Mouse (Mus musculus) adrenal gland, adult (tissue): Measurements from ENCODE around the gene Chst4.

Experiments
- DNase-seq, 2 experiments: peaks; one replicate each; pipeline ENCODE4 v3.0.0; 2022 to 2023; ENCODE audit warnings: low spot score in 1 of 2; ENCODE audit not compliant: inconsistent age in 2 of 2

Chst4 gene

GRCm38 (mm10) chr8:110008228-110008994 is 31.1 kb downstream of the Chst4 start:
- no peak for DNase-seq

GRCm38 (mm10) chr8:110006312-110007023 is 33.1 kb downstream of the Chst4 start:
- DNase-seq, result no peak

GRCm38 (mm10) chr8:110004300-110004699 is 35.2 kb downstream of the Chst4 start:
- DNase-seq, result no peak

- peak; percentile 17 to 68 for DNase-seq
Measured at GRCm38 (mm10) chr8:110002953-110003352, 36.6 kb downstream of the Chst4 start.

- DNase-seq, result no peak
Measured at GRCm38 (mm10) chr8:109999974-110000373, 39.6 kb downstream of the Chst4 start.

- no peak for DNase-seq
Measured at GRCm38 (mm10) chr8:109998066-109998465, 41.5 kb downstream of the Chst4 start.

GRCm38 (mm10) chr8:109997381-109997780 is 42.2 kb downstream of the Chst4 start:
- no peak for DNase-seq

GRCm38 (mm10) chr8:109992951-109993350 is 46.6 kb downstream of the Chst4 start:
- DNase-seq, result peak in 1 of 2 experiments; percentile 60

- DNase-seq, result no peak
Measured at GRCm38 (mm10) chr8:109992166-109992565, 47.4 kb downstream of the Chst4 start.

GRCm38 (mm10) chr8:109990224-109990623 is 49.3 kb downstream of the Chst4 start, which contains the start of gene Tat:
Tat (plus strand) TSS chr8:109990437.
- DNase-seq, result no peak

GRCm38 (mm10) chr8:109989151-109989550 is 50.4 kb downstream of the Chst4 start:
- no peak for DNase-seq

GRCm38 (mm10) chr8:109987776-109988175 is 51.8 kb downstream of the Chst4 start:
- DNase-seq, result peak in 1 of 2 experiments; percentile 30

- DNase-seq, result peak; percentile 50 to 55
Measured at GRCm38 (mm10) chr8:109986384-109986783, 53.2 kb downstream of the Chst4 start.

- peak; percentile 65 to 75 for DNase-seq
Measured at GRCm38 (mm10) chr8:109983944-109984343, 55.6 kb downstream of the Chst4 start.

- DNase-seq, result no peak
Measured at GRCm38 (mm10) chr8:109982386-109983105, 57.0 kb downstream of the Chst4 start.

GRCm38 (mm10) chr8:109979339-109979738 is 60.2 kb downstream of the Chst4 start:
- no peak for DNase-seq
